Mouse (Mus musculus) heart, postnatal 0 days (tissue): ENCODE data around the gene Ercc6l. TPM values are rescaled to one million over a fixed set of nuclear protein-coding genes. Genes with fewer than 3 reads are reported as not detected.

Experiments
- ATAC-seq: fragments of 200-750 bp; cut with Nextera tagmentation; 2 replicates; pipeline ENCODE4 v1.8.0; 2017; ENCODE audit warnings: low read depth, moderate number of reproducible peaks, moderate library complexity; ENCODE audit not compliant: insufficient read depth
- DNase-seq: peaks from one replicate; pipeline ENCODE4 v3.0.0-alpha.2; 2016; ENCODE audit warnings: low spot score
- H3K27ac ChIP-seq: fragments of 300-500 bp; sonication (generic); 2 replicates; pipeline ENCODE4 v1.5.1; 2014; ENCODE audit warnings: low read depth, mild to moderate bottlenecking
- H3K27me3 ChIP-seq: fragments of 300-500 bp; sonication (generic); 2 replicates; pipeline ENCODE4 v1.6.1; 2014; ENCODE audit warnings: low read length, mixed read lengths; ENCODE audit not compliant: control insufficient read depth, insufficient read depth
- H3K36me3 ChIP-seq: fragments of 300-500 bp; sonication (generic); replicated peaks from 2 replicates; pipeline ENCODE4 v1.6.1; 2014; ENCODE audit warnings: low read length, mixed read lengths; ENCODE audit not compliant: control insufficient read depth, insufficient read depth
- H3K4me1 ChIP-seq: fragments of 300-500 bp; sonication (generic); 2 replicates; pipeline ENCODE4 v1.6.1; 2014; ENCODE audit warnings: antibody characterized with exemption; ENCODE audit not compliant: control insufficient read depth, insufficient read depth
- H3K4me2 ChIP-seq: fragments of 300-500 bp; sonication (generic); 2 replicates; pipeline ENCODE4 v1.6.1; 2014; ENCODE audit warnings: low read depth, mild to moderate bottlenecking, low read length, moderate library complexity
- H3K4me3 ChIP-seq: fragments of 300-500 bp; sonication (generic); 2 replicates; pipeline ENCODE4 v1.5.1; 2014; ENCODE audit warnings: low read depth, low read length
- H3K9ac ChIP-seq: fragments of 300-500 bp; sonication (generic); replicated peaks from 2 replicates; pipeline ENCODE4 v1.6.1; 2014; ENCODE audit warnings: low read depth, low read length, mixed read lengths
- H3K9me3 ChIP-seq: fragments of 300-500 bp; sonication (generic); replicated peaks from 2 replicates; pipeline ENCODE4 v1.6.1; 2016; ENCODE audit warnings: low read length; ENCODE audit not compliant: control insufficient read depth
- CTCF ChIP-seq: IDR thresholded peaks from 2 replicates; pipeline ENCODE4 v1.5.1; 2016; ENCODE audit warnings: antibody characterized with exemption, control low read depth, low read depth
- EP300 ChIP-seq: IDR thresholded peaks from 2 replicates; pipeline ENCODE4 v1.6.1; 2016; ENCODE audit warnings: antibody characterized with exemption, low read depth
- WGBS: fragments of 180-500 bp; shearing (Covaris S2); extraction: QIAGEN DNeasy Blood & Tissue Kit; methylation state at CpG from one replicate; pipeline ENCODE4 v1.1.7; 2014; 5-methylcytosine and 5-hydroxymethylcytosine counted together
- polyA plus RNA-seq: library from polyadenylated mRNA; unstranded; fragments of >200 nt; fragmentation: Nextera tagmentation; extraction: Ambion mirVana; gene quantifications from 2 replicates; pipeline ENCODE4 v1.2.1, GENCODE M21; 2015
- total RNA-seq: library from RNA; depleted of rRNA; stranded (reverse); fragments of >200 nt; gene quantifications from 2 replicates; pipeline ENCODE4 v1.2.3, GENCODE M21; 2014; ENCODE audit warnings: low replicate concordance; rRNA removed

The Ercc6l gene
- total RNA-seq (3.7 and 4.9 TPM in 2 replicates), polyA plus RNA-seq (1.3 and 1.8 TPM in 2 replicates)

DNA sequence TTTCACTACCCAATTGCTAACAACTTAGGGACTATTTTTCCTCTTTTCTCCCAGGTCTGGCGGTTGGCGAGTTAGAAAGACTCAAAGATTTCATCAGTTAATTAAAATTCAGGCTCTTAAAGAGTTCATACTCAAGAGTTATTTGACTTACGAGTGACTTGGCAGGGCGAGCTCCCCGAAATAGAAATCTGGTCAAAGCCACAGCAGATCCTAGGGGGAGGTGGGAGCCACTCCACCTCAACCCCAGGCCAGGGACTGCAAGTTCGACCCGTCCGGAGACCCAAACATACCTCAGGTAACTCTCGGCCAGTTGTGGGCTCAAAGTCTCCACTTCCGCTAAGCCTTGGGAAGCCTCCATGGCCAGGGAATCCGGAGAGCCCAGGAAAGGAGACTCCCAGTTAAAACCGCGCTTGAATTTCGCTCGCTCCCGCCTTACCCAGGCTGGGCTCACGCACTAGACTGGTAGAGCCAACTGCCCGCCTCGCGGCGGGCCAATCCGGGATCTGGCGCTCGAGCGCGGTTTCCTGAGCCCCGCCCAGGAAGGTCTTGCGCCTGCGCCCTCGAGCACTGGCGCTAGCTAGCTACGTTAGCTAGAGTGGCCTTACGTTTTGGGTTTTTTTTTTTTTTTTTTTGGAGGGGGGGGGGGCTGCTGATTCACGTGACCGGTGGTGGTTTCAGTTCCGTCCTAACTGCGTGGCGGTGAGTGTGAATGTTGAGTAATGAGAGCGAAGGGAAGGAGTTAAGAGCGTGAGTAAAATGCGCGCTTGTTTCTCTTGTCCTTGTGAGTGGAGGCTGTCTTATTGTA lies at the start of gene Ercc6l:
Gene Ercc6l (minus strand): TSS at position 474 of the 805 bp plus-strand sequence.
- H3K36me3 ChIP-seq = no peaks in the 10 kb centered on the region
- peak within 1 kb of the TSS; percentile 81 for H3K27ac ChIP-seq
- H3K27me3 ChIP-seq = no peaks in the 10 kb centered on the region
- peak within 1 kb of the TSS; percentile 50; the same call in 1 of the 2 replicates for H3K9ac ChIP-seq
- no peaks in the 10 kb centered on the region for H3K9me3 ChIP-seq
- H3K4me3 ChIP-seq = peak within 1 kb of the TSS; percentile 60
- ATAC-seq (peak; percentile 99), DNase-seq (peak; percentile 80)
- H3K4me1 ChIP-seq = no peaks in the 10 kb centered on the region
- TF ChIP-seq CTCF (no peak), EP300 (no peak)
- H3K4me2 ChIP-seq = peak within 1 kb of the TSS; percentile 64
- 12% methylated on average over 42 of the region's 42 CpGs for WGBS

DNA sequence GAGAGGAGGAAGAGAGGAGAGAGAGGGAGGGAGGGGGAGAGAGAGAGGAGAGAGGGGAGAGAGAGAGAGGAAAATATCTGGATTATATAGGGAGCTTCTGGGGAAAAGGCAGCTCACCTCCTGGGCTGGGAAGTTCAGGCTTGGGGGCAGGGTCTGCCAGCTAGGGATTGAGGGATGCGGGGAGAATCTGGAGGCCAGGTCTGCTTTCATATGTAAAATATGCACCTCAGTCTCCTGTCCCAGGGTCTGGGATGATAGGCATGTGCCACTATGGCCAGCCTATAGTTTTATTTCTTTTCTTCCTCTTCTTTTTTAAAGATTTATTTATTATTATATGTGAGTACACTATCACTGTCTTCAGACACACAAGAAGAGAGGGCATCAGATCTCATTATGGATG lies 33.9 kb upstream of the Ercc6l start:
- WGBS = 54% methylated on average over 1 of the region's 1 CpGs
- no peak overlapping the region for H3K4me3 ChIP-seq
- ATAC-seq = no peak

DNA sequence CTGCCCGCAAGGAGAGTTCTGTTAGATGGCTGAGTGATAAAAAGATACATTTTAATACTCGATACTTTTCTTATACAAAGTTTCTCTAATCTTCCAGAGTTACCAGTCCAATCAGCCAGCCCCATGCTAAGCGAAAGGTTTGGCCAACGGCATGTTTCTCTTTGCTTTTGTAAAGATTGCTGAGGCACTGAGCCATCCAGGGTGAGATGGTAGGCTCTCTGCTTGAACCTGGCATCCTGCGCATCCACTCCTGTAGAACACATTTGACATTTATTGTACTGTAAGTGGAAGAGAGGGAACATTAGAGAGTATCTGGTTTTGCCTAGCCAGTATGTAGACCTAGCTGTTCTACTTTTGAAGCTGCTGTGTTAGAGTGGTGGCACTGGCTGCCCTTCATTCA lies 32.7 kb upstream of the Ercc6l start:
- 44% methylated on average over 5 of the region's 5 CpGs for WGBS
- no peak for DNase-seq
- H3K4me1 ChIP-seq = no peaks in the 10 kb centered on the region
- H3K36me3 ChIP-seq = peaks cover 13% of the 10 kb centered on the region; the same call in 1 of the 2 replicates
- no peaks in the 10 kb centered on the region for H3K27me3 ChIP-seq
- TF ChIP-seq EP300 = no peak
- no peak for TF ChIP-seq CTCF
- no peak overlapping the region for H3K27ac ChIP-seq
- 0 out of 2 replicates have a peak overlapping the region, but pooled peaks have one; percentile 39 for H3K4me2 ChIP-seq
- no peaks in the 10 kb centered on the region for H3K9me3 ChIP-seq
- H3K9ac ChIP-seq = no peak overlapping the region
- no peak for ATAC-seq
- H3K4me3 ChIP-seq = 0 out of 2 replicates have a peak overlapping the region, but pooled peaks have one; percentile 58

More for the DNA sequence above, 33.9 kb upstream of the Ercc6l start:
- Histone ChIP-seq H3K4me1 (no peaks in the 10 kb centered on the region), H3K9me3 (no peaks in the 10 kb centered on the region), H3K27me3 (no peaks in the 10 kb centered on the region), H3K36me3 (peaks cover 3% of the 10 kb centered on the region; the same call in 1 of the 2 replicates), H3K27ac (no peak overlapping the region), H3K4me2 (no peak overlapping the region), H3K9ac (no peak overlapping the region)
- TF ChIP-seq CTCF = no peak
- TF ChIP-seq EP300 = no peak
- DNase-seq = no peak

DNA sequence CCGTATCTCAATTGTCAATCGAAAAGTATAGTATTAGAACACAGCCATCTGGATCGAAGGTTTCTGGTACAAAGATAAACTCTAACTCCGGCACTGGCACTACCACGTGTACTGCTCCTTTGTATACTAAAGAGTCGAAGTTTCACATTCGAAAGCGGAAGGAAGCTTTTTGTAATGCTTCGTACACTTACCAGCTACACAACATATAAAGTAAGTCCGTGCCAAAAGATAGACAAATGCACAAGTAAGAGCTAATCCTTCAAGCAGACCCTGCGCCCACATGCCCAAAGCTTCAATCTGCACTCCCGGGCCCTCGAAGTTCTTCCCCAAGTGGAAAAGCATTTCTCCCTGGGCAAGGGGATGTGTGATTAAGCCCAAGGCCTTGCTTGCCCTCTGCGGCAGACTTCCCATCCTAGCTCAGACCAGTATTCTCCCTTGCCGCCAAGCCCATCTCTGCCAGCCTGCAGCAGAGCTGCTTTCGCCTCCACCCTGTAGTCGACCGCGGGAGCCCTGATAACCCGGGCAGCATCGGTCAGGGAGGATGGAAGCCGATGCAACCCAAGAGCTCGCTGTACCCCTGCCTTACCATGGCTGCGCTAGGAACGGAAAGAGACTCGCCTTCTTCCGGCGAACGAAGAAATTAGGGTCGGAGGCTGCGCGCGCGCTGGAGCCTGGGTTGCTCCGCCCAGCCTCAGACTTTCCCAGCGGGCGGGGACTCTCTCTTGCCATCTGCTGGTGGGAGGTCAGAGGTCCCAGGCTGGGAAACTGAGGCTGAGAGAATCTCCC lies 32.0 kb upstream of the Ercc6l start, which contains the start of gene Rps4x:
Gene Rps4x (minus strand): TSS at position 683 of the 786 bp plus-strand sequence.
- H3K27me3 ChIP-seq = no peaks in the 10 kb centered on the region
- no peaks in the 10 kb centered on the region for H3K4me1 ChIP-seq
- TF ChIP-seq EP300 (no peak), CTCF (peak; percentile 50)
- 18% methylated on average over 37 of the region's 37 CpGs for WGBS
- H3K4me3 ChIP-seq = peak within 1 kb of the TSS; percentile 58
- peak within 1 kb of the TSS; percentile 70 for H3K27ac ChIP-seq
- H3K36me3 ChIP-seq = peaks cover 20% of the 10 kb centered on the region; the same call in 1 of the 2 replicates
- peak; percentile 92 for ATAC-seq
- H3K9ac ChIP-seq = peak within 1 kb of the TSS; percentile 60
- peak; percentile 69 for DNase-seq
- H3K4me2 ChIP-seq = peak within 1 kb of the TSS; percentile 71
- no peaks in the 10 kb centered on the region for H3K9me3 ChIP-seq

DNA sequence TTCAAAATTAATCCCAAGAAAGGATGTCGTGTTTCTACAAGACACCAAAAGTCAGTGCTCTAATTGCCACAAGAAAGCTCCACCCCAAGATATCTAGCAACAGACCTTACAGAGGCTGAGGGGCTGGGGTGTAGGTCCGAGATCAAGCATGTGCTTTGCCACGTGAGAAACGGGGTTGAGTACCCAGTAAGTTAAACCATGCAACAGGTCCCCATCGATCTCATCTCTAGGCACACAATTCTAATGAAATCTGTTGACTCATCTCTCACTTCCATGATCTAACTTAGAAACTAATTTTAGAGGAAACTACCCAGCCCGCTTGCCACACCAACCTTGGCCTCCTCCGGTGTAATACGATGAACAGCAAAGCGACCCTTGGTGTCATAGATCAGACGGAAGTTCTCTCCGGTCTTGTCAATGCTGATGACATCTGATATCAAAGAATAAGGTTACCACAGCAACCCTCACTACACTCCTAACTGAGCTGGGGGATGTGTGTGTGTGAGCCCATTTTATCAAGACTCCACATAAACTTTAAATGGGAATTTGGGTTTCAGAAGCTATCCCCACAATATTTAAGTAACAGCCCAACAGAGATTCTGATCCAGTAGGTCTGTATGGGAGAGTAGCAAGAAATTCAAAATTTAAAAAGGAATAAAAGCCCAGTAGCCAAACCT lies 30.3 kb upstream of the Ercc6l start:
- WGBS = 37% methylated on average over 11 of the region's 11 CpGs
- peaks cover 25% of the 10 kb centered on the region; the same call in 1 of the 2 replicates for H3K36me3 ChIP-seq
- peak overlapping the region; percentile 71 for H3K4me2 ChIP-seq
- H3K4me3 ChIP-seq = peak overlapping the region; percentile 58; the same call in 1 of the 2 replicates
- no peaks in the 10 kb centered on the region for H3K9me3 ChIP-seq
- H3K9ac ChIP-seq = peak overlapping the region; percentile 60
- no peak for TF ChIP-seq EP300
- no peak for TF ChIP-seq CTCF
- no peak overlapping the region for H3K27ac ChIP-seq
- DNase-seq (no peak), ATAC-seq (no peak)
- H3K4me1 ChIP-seq = no peaks in the 10 kb centered on the region
- H3K27me3 ChIP-seq = no peaks in the 10 kb centered on the region
